Mouse (Mus musculus): ENCODE data around the gene Lamtor4.
A peak's percentile ranks its signal among the peaks of the same experiment; 100 is the strongest.

The Lamtor4 gene

DNA sequence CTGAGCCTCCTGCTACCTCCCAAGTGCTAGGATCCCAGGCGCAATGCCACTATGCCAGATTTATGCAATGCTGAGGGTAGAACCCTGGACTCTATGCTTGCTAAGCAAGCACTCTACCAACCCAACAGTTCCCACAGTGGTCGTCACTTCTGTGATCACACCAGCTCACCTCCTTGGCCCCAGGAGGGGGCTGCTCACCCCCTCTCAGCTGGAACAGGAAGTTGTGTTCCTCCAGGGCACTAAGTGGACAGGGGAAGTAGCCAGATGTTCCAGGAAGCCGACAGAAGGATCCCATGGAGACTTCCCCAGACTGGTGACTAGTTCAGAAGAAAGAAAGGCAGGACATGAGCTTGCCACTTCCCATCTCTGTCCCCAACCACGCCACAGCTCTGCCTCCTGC lies 6.7 kb downstream of the Lamtor4 start:
- no peak for DNase-seq

DNA sequence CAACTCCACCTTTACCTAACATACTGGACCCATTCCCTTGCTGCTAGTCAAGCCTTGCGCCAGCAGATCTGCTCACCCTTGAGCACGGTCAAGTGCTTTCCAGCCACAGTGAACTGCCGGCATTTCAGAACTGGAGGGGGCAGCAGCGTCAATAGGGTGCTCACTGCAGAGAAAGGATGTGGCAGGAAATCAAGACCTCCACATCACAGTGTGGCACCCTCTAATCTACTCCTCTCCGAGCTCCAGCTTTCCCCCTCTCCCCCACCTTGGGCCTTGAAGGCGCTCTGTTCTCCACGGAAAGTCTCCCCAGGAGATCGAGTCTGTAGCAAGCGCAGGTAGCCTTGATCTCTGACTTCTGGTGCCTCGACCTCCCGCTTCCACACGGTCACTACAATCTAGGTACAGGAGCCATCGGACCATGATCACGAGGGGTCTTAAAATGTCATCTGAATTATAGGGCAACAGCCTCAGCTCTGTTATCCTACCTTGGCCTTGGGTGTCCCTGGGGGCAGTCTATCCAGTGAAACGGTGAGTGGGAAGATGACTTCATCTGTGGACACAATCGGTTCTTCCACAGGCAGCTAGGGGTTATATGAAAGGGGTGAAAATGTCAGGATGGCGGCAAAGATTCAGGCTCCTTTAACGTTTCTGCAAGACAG lies 7.4 kb downstream of the Lamtor4 start:
- peak in 1 of 2 experiments; percentile 15 for DNase-seq

DNA sequence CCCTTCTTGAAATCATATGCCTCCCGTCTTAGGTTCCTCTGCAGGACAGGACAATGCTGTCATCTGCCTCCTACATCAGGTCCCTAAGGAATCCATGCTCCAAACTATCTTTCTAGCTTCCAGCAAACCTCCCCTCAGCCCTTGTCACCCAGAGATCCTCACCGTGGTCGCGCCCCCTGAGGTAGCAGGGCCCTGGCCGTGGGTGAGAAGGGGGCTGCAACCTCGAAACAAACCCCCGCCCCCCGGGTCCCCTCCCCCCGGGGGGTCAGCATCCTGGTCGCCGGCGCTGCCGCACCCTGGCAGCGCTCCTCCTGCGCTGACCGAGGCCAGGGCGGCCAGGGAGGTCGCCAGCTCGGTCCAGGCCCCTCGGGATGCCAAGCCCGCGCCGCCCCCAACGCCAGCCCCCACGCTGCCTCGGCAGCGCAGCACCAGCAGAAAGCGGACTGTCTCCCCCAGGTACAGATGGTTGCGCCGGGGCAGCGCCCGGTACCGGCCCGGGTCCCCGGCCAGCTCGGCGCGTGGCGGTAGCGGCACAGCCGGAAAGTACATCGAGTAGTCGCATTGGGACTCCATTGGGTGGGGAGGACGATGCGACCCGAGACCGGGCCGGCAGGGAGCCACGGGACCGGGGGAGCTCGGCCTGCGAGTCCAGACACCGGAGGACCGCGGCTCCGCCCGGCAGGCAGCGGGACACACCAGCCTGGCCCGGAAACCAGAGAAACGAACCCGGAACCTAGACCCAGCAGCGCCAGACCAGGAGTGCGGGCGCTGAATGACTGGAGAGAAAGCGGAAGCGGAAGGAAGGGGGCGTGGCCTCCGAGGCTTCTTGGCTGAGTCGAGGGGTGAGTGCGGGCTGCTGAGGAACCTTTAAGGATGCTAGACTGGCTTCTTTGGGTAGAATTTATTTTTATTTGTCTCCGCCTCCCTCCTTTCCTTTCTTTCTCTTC lies 8.3 kb downstream of the Lamtor4 start, which contains the start of gene BC037034:
Gene BC037034 (minus strand): TSS at position 774 of the 947 bp plus-strand sequence.
- DNase-seq, result peak; percentile 91 to 96

DNA sequence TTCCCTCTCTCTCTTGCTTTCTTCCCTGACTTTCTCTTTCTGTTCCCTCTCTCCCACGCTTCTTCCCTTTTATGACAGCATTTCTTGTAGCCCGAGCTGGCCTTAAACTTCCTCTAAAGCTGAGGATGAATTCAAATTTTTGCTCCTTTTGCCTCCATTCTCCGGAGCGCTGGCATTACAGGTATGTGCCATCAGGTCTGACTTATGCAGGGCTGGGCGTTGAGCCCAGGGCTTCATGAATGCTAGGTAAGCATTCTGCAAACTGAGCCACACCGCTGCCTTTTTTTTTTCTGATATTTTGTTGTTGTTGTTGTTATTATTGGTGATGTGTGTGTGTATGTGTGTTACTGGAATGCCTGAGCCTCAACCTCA lies 8.9 kb downstream of the Lamtor4 start:
- peak; percentile 20 to 34 for DNase-seq

DNA sequence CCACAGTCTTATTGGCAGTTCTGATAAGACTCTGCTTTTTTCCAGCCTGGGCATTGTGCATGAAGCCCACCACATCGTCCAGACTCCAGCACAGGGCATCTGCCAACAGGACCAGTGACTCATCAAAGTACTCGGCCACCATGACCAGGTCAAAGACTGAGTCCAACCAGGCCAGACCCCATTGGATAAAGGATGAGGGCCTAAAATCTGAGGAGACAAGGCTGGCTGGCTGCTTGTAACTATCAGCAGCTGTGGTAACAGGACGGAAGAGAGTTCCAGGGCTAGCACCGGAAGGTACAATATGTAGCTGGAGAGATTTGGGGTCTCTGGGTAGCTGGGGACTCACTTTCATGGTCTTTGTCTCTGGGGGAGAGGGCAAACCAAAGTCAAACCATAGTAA lies 10.4 kb downstream of the Lamtor4 start:
- DNase-seq, result no peak

DNA sequence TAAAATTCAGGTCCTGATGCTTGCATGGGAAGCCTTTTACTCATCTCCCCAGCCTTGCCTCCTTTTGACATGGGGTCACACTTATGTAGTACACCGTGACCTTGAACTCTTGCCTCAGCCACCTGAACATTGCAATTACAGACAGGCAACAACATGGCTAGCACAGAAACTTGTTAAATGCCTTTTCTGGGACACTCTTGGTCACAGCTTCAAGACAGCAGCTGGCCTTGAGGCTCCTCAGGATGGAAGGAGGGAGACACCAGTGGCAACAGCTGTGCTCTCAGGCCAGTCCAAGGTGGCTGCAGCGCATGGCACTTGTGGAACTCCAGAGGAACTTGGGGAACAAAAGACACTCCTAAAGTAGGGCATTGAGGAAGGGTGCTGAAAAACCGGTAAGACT lies 11.8 kb downstream of the Lamtor4 start:
- DNase-seq, result no peak

DNA sequence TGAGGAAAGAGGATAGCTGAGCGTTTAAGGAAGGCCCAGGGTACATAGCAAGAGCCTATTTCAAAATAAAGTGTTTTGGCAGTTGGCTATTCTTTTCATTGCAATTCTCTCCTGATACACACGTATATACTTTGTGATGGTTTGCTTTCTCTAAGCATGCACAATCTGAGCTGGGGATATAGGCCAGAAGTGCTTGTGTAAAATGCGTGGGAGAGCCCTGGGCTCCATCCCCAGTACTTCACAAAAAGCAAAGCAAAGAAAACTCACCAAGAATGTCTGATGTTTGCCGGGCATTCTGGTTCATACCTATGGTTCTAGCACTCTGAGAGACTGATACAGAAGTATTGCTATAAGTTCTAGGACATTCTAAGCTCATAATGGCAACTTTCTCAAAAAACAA lies 13.7 kb downstream of the Lamtor4 start:
- no peak for DNase-seq

DNA sequence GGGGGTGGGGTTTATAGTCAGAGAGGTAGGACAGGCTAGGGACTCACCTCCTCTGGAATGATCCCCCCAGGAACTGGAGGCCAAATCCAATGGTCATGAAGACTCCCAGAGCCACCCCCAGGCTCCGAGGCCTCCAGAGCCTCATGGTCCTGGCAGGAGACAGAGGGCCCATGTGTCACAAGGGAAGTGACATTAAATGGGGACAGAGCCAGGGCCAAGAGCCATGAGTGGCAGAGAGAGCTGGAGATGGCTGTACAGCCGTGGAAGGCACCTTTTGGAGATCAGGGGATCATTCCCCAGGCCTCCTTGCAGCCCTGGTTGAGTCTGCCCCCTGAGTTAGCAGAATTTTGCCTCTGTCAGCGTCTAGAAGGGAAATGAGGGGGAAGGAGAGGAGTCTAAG lies 15.9 kb downstream of the Lamtor4 start:
- DNase-seq, result no peak

DNA sequence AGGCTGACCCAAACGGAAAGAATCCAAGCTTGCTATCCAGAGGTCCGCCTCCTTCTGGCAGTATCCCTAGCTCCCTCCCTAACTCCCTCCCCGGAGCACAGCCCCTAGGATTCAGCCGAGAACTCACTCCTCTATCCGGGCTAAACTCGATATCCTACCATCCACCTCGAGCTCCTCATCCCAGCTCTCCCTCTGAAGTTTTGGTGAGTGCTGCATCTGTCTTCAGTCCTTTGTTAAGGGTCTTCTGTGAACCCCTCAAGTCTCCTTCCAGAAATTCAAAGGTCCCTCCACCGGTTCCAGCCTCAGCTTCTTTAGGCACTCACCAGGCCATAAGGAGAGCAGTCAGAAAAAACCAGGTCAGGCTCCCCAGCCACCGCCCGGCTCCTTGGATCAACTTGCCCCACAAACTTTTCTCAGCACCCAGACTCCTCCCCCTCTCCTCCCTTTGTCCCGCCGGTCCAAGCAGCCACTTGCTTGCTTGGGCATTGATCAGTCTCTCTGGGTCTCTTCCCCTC lies 17.2 kb downstream of the Lamtor4 start, which contains the start of gene Gal3st4:
Gene Gal3st4 (minus strand): TSS at position 432 of the 515 bp plus-strand sequence.
- no peak for DNase-seq

DNA sequence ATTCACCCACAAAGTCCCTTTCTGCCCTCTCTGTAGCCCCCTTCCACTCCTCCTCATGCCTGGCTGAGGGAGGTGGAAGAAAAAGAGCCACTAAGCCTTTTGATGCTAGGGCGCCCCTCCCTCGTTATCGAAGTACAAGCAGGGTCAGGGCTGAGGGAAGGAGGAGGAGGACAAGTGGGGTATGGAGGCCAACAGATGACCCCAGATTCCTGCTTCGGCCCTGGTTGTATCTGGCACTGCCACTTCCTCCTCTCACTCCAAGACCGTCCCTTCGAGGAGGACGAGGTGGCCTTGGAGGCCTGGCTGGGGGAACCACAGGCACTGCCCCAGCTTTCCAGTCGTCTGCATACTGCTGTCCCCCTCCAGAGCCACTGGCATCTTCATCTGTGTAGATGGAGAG lies 18.9 kb downstream of the Lamtor4 start:
- no peak for DNase-seq

DNA sequence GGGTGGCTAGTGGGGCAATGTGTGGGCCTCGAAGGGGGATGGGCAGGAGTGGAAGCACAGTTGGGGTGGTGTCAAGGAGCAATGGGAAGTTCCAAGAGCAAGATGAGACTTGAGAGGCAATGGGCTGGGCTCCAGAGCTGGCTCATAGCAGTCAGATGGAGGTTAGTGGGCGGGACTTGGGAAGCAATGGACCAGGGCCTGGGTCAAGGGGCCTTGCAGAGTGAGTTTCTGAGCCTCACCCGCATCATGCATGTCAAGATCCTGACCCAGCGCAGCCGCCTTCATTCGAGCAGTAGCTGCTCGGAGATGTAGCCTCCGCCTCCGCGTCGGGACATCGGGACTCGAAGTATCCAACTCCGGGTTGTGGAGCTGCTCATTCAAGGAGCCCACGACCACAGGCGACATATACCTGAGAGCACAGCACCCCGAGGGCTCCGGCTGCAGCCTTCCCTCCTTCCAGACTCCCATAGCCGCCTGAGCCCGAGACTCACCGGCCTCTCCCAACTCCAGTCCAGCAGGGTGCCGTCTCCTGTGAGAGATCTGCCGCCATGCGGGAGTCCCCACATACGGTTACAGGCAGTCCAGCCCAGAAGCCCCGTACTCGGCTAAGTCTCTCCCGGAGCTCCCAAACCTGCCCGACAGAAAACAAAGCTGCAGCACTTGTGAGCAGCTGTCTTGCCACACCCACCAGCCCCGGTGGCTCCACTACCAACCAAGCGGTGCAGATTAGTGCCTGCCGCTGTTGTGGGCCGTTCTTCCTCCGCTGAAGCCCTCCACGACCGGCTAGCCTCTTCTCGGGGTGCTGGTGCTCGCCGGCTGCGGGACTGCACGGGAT lies 20.2 kb downstream of the Lamtor4 start:
- DNase-seq, result no peak

DNA sequence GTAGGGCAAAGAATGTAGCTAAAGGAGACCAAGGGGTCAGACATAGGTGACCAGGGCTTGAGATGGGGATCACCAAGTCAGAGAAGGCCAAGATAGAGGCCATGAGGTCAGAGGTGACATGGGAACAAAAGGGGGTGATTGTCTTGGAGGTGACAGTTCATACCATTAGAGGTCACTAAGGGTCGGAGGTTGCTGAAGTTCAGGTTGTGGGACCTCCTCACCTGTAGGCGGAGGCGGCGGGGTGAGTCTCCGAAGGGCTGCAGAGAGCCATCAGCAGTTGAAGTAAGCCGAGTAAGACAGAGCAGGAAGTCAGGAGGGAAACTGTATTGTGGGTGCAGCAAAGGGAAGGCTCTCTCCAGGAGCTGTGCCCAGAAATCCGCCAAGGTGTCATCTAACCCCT lies 22.7 kb downstream of the Lamtor4 start:
- DNase-seq, result no peak

DNA sequence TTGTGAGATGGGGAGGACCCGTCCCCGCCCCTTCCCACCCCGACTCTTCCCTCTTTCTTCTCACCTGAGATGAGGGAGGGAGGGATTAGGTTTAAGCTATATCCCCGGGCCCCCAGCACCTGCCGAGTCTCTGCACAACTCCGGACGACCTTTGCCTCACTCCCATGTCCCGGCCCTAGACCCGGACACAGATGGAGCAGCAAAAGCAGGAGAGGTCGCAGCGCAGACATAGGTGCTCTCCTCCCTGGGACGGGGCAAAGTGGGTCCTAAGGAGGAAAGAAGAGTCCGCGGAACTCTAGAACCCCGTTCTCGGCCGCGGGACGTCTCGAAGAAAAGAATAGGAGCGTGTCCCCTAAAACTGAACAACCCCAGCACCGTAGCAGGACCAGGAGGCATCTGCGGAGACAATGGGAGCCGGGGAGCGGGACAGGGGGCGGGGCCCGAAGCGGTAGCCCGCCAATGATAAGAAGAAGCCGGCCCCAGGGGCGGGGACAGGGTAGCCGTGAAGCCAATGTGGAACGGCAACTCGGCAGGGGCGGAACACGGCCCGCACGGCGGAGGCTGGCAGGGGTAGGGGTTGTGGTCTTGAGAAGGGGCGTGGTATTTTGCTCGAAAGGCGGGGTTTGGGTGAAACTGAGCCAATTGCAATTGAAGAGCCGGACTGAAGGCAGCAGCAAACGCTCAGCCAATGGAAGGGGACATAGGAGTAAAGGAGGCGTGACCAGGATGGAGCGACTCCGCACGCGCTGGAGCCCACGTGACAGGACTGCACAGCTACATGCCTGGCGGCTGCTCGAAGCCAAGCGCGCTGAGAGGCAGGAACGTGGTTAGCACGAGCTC lies 24.5 kb downstream of the Lamtor4 start, which contains the start of the genes Gm43720, Gpc2 and Stag3:
Gene Gm43720 (minus strand): TSS at position 374 of the 840 bp plus-strand sequence.
Gene Gpc2 (minus strand): TSS at position 421 of the 840 bp plus-strand sequence.
Gene Stag3 (plus strand): TSS at position 656 of the 840 bp plus-strand sequence.
- DNase-seq, result peak; percentile 69 to 79

DNA sequence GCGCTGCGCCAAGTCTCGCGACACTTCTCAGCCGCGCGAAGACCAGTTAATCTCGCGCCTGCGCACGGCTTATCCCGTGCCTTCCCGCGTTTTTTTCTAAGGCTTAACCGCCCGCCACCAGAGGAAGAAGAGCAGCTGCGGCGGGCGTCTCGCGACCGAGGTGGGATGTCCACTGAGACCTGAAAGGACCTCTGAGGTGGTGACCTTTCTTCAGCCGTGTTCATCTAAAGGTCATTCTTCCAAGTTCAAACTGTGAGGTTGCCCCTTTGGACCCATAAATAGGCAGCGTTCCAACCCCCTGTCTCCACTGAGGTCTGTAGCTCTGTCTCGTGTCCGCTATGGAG lies 25.1 kb downstream of the Lamtor4 start:
- no peak for DNase-seq

DNA sequence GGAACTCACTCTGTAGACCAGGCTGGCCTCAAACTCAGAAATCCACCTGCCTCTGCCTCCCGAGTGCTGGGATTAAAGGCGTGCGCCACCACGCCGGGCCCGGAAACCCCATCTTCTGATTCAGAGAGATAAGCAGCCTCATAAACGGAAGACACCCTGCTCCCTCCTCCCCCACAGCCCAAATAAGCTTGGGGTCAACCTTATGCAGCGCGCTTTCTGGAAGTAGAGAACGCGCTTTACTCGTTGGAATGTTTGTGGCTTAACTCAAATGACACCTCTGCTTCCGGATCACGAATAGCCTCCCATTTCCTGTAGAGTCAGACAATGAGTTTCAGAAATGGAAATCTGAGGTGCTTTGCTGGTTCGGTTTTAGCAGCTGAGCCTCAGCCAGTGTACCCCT lies 25.5 kb downstream of the Lamtor4 start:
- no peak for DNase-seq

DNA sequence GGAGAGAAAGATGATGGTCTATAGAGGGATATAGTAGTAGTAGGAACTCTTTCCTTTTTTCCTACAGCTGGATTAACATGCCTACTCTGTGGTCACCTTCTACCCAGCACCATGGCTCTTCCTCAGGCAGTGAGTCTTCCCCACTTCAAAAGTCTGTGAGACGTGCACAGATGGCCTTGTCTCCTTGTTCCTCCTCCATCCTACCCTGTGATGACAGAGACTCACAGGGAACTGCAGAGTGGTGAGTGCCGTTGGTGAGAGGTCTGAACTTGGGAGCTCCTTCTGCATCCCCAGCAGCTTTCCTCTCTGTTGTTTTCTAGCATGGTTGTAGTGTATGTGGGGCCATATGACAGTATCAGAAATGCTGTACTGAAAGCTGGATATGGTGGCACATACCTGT lies 26.5 kb downstream of the Lamtor4 start:
- no peak for DNase-seq

DNA sequence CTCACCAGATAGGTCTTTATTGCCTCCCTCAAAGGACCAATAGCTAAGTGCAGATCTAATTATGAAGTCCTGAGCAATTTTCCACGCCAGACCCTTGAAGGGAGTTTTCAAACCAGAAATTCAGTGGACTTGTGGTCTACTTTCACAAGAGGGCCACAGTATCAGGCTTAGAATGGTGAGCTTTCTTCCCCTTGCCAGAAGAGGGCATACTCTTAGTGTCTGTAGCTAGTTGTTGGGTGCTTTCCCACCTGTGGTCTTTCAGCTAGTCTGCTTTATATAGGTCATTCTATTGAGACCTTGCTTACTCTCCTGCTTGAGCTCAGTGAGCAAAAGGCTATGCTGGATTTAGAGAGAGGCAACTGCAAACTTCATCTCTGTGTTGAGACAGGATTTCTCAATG lies 28.3 kb downstream of the Lamtor4 start:
- no peak for DNase-seq

DNA sequence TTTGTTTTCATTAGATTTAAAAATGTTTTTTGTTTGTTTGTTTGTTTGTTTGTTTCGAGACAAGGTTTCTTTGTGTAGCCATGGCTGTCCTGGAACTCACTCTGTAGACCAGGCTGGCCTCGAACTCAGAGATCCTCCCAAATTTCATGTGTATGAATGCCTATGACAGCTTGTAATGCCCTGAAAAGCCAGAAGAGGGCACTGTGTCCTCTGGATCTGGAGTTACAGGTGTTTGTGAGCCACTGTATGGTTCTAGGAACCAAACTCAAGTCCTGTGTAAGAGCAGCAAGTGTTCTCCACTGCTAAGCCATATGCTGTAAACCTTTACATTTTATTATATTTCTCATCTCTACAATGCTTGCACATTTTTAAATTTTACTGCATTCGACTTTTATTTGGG lies 32.6 kb downstream of the Lamtor4 start:
- DNase-seq, result no peak

DNA sequence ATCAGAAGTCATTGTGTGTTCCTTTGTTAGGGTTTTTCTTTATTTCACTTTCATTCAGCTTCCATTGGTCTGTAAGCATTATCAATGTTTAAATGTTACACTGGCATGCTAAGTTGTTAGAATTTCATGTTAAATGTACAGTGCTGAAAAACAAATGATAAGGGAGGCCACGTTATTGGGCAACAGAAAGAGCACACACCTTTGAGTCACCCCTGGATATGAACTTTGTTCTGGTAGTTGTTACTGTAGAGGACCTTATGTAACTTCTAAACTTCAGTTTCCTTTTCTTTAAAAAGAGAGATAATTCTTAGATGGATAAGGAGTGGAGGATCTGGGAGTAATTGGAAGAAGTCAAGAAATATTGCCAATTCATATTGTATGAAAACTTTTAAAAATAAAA lies 36.4 kb downstream of the Lamtor4 start:
- DNase-seq, result no peak

DNA sequence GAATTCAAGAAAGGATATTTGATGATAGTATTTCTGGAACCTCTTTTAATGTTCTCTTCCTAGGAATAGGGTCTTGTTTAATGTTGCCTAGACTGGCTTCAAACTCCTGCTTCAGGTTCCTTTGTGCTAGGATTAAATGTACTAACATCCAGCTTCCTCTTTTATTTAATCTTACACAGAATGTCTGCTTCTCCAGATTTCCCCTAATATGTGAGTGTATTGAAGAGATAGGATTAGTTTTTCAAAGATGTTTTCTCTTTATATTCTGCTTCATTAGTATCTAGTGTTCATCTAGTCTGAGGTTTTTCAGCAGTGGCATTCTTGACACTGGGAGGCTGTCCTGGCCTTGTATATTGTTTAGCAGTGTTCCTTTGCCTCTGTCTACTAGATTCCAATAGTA lies 38.9 kb downstream of the Lamtor4 start:
- no peak for DNase-seq

DNA sequence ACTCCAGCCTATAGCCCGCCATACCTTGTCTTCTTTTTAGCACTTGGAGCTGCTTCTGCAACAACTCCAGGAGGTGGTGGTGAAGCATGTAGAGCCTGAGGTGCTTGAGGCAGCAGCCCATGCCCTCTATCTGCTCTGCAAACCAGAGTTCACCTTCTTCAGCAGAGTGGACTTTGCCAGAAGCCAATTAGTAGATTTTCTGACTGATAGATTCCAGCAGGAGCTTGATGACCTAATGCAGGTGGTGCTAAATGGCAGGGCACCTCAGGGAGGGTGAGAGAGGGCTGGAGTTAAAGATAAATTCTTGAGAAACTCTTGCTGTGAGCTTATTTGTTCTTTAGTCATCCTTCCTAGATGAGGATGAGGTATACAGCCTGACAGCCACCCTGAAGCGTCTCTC lies 44.3 kb downstream of the Lamtor4 start:
- no peak for DNase-seq

All from cerebellum, postnatal 25 days (tissue).